Mouse (Mus musculus) lung, embryonic 16.5 days (tissue): Measurements from ENCODE around the gene Dpysl5. TPM values are rescaled to one million over a fixed set of nuclear protein-coding genes. Genes with fewer than 3 reads are reported as not detected.

Source experiments
- ATAC-seq: fragments of 200-750 bp; cut with Nextera tagmentation; 2 replicates; pipeline ENCODE4 v1.8.0; 2017; ENCODE audit warnings: low read depth, mild to moderate bottlenecking, moderate library complexity
- H3K27ac ChIP-seq: fragments of 300-500 bp; sonication (generic); 2 replicates; pipeline ENCODE4 v1.5.1; 2014; ENCODE audit warnings: mild to moderate bottlenecking, control low read depth, low read length
- H3K27me3 ChIP-seq: fragments of 300-500 bp; sonication (generic); 2 replicates; pipeline ENCODE4 v1.6.1; 2014; ENCODE audit warnings: low read depth, low read length, mixed read lengths; ENCODE audit not compliant: control insufficient read depth, insufficient read depth
- H3K36me3 ChIP-seq: fragments of 300-500 bp; sonication (generic); 2 replicates; pipeline ENCODE4 v1.6.1; 2014; ENCODE audit warnings: low read length; ENCODE audit not compliant: control insufficient read depth, insufficient read depth
- H3K4me1 ChIP-seq: fragments of 300-500 bp; sonication (generic); replicated peaks from 2 replicates; pipeline ENCODE4 v1.6.1; 2014; ENCODE audit warnings: low read length, mixed read lengths; ENCODE audit not compliant: control insufficient read depth, insufficient read depth
- H3K4me2 ChIP-seq: fragments of 300-500 bp; sonication (generic); 2 replicates; pipeline ENCODE4 v1.6.1; 2014; ENCODE audit warnings: low read depth, low read length, control low read depth
- H3K4me3 ChIP-seq: fragments of 300-500 bp; sonication (generic); 2 replicates; pipeline ENCODE4 v1.5.1; 2014; ENCODE audit warnings: mild to moderate bottlenecking, low read length, control low read depth
- H3K9ac ChIP-seq: fragments of 300-500 bp; sonication (generic); 2 replicates; pipeline ENCODE4 v1.6.1; 2014; ENCODE audit warnings: low read length, control low read depth
- H3K9me3 ChIP-seq: fragments of 300-500 bp; sonication (generic); 2 replicates; pipeline ENCODE4 v1.6.1; 2016; ENCODE audit warnings: low read length; ENCODE audit not compliant: control insufficient read depth
- WGBS: fragments of 180-500 bp; shearing (Covaris S2); extraction: QIAGEN DNeasy Blood & Tissue Kit; methylation state at CpG from one replicate; pipeline ENCODE4 v1.1.7; 2014; 5-methylcytosine and 5-hydroxymethylcytosine counted together
- polyA plus RNA-seq: library from polyadenylated mRNA; unstranded; fragments of >200 nt; fragmentation: Nextera tagmentation; extraction: Ambion mirVana; gene quantifications from 2 replicates; pipeline ENCODE4 v1.2.1, GENCODE M21; 2015

The Dpysl5 gene
- polyA plus RNA-seq, 1 experiment from 2014 or later, result 4.7 TPM

DNA sequence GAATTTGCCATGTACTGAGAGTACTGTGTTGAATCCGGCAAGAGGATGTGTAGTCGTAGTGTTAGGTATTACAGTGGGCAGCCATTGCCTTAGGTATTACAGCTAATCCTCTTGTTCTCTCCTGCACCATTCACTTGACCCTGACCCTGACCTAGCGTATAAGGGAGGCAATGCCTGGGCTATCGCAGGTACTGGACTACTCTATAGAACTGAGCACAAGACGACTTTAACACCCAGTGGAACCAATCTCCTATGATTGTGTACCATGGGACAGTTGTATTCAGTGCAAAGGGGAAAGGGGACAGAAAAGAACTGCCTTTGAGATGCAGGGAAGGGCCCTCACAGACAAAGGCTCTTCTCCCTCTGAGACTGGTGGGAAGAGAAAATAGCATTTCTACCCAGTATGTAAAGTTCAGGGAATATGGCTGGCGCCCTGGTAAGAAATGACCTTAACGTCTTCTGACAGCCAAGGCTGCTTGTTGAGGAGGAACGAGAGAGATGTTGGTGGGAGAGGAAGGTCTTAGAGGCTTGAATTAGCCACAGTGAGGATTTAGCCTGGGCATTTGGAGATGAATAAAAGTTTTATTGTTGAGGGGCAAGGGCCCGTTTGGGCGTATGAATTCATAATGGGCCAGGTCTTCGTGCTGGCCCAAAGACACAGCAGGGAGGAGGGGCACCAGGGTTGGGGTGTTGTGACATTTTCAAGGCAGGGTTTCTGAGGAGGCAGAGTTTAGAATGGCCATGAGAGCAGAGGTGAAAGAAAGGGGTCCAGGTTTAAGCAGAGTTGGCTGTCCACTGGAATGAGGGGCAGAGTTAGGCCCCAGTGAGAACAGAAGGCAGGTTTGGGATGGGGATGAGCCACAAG, 113.0 kb downstream of the Dpysl5 start:
- 89% methylated on average over 11 of the region's 11 CpGs for WGBS
- Histone ChIP-seq H3K36me3 (no peaks in the 10 kb centered on the region), H3K9ac (no peak overlapping the region), H3K27ac (no peak overlapping the region), H3K27me3 (no peaks in the 10 kb centered on the region), H3K9me3 (no peaks in the 10 kb centered on the region), H3K4me1 (no peaks in the 10 kb centered on the region), H3K4me3 (no peak overlapping the region), H3K4me2 (no peak overlapping the region)
- ATAC-seq, result no peak

DNA sequence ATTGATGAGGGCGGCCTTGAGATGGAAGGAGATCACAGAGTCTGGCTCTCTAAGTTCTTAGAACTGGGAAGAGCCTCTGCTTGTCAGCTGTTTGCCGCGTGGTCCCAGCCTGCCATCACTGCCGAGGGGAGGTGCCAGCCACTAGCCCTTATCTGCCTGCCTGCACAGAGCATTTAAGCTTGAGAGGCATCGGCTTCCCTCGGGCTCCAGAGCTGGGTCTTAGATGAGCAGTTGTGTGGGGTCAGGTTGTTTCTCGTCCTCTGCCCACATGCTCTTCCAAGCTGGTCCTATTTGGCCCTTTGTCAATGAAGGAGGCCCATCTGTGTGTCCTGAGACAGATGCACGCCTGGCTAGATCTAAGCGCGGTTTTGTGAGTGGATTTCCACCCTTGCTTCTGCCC, 113.8 kb downstream of the Dpysl5 start:
- Histone ChIP-seq H3K36me3 (no peaks in the 10 kb centered on the region), H3K9ac (no peak overlapping the region), H3K4me3 (no peak overlapping the region), H3K27me3 (no peaks in the 10 kb centered on the region), H3K4me1 (no peaks in the 10 kb centered on the region), H3K27ac (no peak overlapping the region), H3K4me2 (no peak overlapping the region), H3K9me3 (no peaks in the 10 kb centered on the region)
- WGBS, result 60% methylated on average over 10 of the region's 10 CpGs
- no peak for ATAC-seq

DNA sequence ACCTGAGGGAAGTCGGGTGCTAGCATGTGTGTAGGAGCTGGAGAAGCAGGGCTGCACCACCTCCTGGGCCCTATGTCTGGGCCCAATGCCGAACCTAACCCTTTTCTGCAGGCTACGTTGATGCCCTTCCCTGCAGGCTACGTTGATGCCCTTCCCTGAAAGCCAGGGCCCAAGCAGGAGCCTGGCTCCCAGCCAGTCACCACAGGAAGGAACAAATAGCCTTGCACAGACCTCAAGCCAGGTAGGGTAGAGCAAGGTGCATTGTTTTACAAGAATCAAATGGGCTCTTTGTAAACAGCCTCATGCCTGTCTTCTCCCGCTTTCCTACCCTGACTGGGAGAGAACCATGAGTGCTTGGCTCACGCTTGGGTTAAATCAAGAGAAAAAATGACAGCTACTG, 114.5 kb downstream of the Dpysl5 start:
- Histone ChIP-seq H3K36me3 (no peaks in the 10 kb centered on the region), H3K4me3 (no peak overlapping the region), H3K27ac (no peak overlapping the region), H3K9me3 (no peaks in the 10 kb centered on the region), H3K4me2 (no peak overlapping the region), H3K4me1 (no peaks in the 10 kb centered on the region), H3K27me3 (no peaks in the 10 kb centered on the region), H3K9ac (no peak overlapping the region)
- WGBS, result 65% methylated on average over 6 of the region's 6 CpGs
- ATAC-seq, result no peak

DNA sequence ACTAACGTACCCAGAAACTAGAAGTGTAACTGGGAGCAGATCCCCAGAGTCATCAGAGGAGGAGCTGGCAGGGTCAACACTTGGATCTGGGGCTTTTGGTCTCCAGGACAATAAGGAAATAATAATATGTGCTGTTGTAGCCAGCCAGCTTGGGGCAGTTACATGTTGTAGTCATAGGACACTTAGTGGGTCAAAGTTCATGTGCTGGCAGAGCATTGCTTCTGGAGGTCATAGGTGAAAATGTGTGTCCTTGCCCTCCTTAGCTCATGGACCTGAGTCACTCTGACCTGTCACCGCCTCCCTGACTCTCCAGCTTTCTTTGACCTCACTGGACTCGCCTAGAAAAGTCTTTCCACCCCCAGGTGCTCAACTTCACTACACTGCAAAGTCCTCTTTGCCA, 122.1 kb downstream of the Dpysl5 start:
- Histone ChIP-seq H3K27me3 (no peaks in the 10 kb centered on the region), H3K9me3 (no peaks in the 10 kb centered on the region), H3K9ac (no peak overlapping the region), H3K36me3 (no peaks in the 10 kb centered on the region), H3K4me2 (no peak overlapping the region), H3K4me3 (no peak overlapping the region), H3K27ac (no peak overlapping the region), H3K4me1 (no peaks in the 10 kb centered on the region)
- 85% methylated on average over 3 of the region's 3 CpGs for WGBS
- ATAC-seq, result no peak

DNA sequence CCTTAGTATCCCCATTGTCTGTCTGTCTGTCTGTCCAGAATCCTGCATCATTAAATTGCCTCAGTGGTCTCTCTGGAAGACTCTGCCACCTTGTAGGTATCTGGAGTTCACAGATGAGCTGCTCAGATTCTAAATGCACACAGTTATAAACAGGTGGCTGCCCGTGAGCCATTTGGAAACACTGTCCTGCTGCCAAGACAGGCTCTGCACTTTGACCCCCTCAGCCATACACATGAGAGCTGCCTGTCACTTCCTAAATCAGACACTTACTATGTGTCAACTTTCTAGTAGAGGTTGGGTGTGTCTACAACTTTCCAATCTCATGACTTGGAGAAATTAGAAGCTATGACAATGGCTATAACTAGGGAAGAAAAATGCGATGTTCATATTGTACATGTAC, 128.4 kb downstream of the Dpysl5 start:
- H3K9me3 ChIP-seq, result no peaks in the 10 kb centered on the region
- WGBS, result 78% methylated on average over 2 of the region's 2 CpGs
- H3K36me3 ChIP-seq, result no peaks in the 10 kb centered on the region
- H3K4me1 ChIP-seq, result no peaks in the 10 kb centered on the region
- no peak for ATAC-seq
- no peaks in the 10 kb centered on the region for H3K27me3 ChIP-seq
- no peak overlapping the region for H3K4me2 ChIP-seq
- H3K4me3 ChIP-seq, result no peak overlapping the region
- H3K9ac ChIP-seq, result no peak overlapping the region
- no peak overlapping the region for H3K27ac ChIP-seq

DNA sequence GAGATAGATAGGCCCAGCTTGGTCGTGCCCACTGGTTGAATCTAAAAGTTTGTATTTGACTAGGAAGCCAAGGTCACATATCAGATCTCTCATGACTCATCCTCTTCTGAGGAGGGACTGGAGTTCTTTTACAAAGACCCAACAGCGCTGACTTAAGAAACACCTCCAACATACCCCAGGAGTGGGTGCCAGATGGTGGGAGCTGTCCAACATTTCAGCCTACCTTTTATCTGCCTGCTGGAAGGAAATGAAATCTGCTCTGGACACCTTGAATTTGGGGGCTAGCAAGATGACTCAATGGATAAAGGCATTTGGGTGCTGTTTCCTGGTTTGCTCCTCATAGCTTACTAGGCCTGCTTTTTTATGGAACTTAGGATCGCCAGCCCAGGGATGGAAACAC, 130.5 kb downstream of the Dpysl5 start:
- H3K27me3 ChIP-seq, result no peaks in the 10 kb centered on the region
- ATAC-seq, result no peak
- H3K36me3 ChIP-seq, result no peaks in the 10 kb centered on the region
- no peaks in the 10 kb centered on the region for H3K4me1 ChIP-seq
- H3K27ac ChIP-seq, result no peak overlapping the region
- no peaks in the 10 kb centered on the region for H3K9me3 ChIP-seq
- no peak overlapping the region for H3K9ac ChIP-seq
- no peak overlapping the region for H3K4me3 ChIP-seq
- 40% methylated on average over 3 of the region's 3 CpGs for whole genome bisulfite sequencing
- no peak overlapping the region for H3K4me2 ChIP-seq

Other genes starting within 250 kb of the Dpysl5 start
- gene Otof, start 249.6 kb upstream of the Dpysl5 start, polyA plus RNA-seq, result 0.68 and 0.84 TPM in 2 replicates
- gene 1700001C02Rik, start 245.5 kb upstream of the Dpysl5 start, polyA plus RNA-seq, result 7.9 and 13.3 TPM in 2 replicates
- gene Cib4, start 165.7 kb upstream of the Dpysl5 start, polyA plus RNA-seq, result not detected in 2 replicates
- gene Kcnk3, start 123.4 kb upstream of the Dpysl5 start, polyA plus RNA-seq, result 11.3 and 15.3 TPM in 2 replicates
- 26.9 and 28.2 TPM in 2 replicates for gene Slc35f6, start 63.6 kb upstream of the Dpysl5 start, polyA plus RNA-seq
- 280 and 298 TPM in 2 replicates for gene Cenpa, start 44.8 kb upstream of the Dpysl5 start, polyA plus RNA-seq
- 22.4 and 25.4 TPM in 2 replicates for gene Mapre3, start 103.1 kb downstream of the Dpysl5 start, polyA plus RNA-seq
- gene Tmem214, start 156.4 kb downstream of the Dpysl5 start, polyA plus RNA-seq, result 79.8 and 84.4 TPM in 2 replicates
- gene Agbl5, start 177.1 kb downstream of the Dpysl5 start, polyA plus RNA-seq, result 20.9 and 21.2 TPM in 2 replicates
- gene Ost4, start 196.2 kb downstream of the Dpysl5 start, polyA plus RNA-seq, result 446 TPM in 2 replicates
- 212 and 225 TPM in 2 replicates for gene Emilin1, start 201.8 kb downstream of the Dpysl5 start, polyA plus RNA-seq
- gene Khk, start 209.9 kb downstream of the Dpysl5 start, polyA plus RNA-seq, result 13.2 and 15.0 TPM in 2 replicates
- gene Cgref1, start 234.0 kb downstream of the Dpysl5 start, polyA plus RNA-seq, result 2.1 and 3.3 TPM in 2 replicates
- gene Preb, start 248.8 kb downstream of the Dpysl5 start, polyA plus RNA-seq, result 125 and 129 TPM in 2 replicates